Mouse (Mus musculus): ENCODE measurements around the gene Ctrb1. TPM values are rescaled to one million over a fixed set of nuclear protein-coding genes. Genes with fewer than 3 reads are reported as not detected.

Ctrb1 gene
- polyA plus RNA-seq, 1 experiment = 4.0 TPM

DNA sequence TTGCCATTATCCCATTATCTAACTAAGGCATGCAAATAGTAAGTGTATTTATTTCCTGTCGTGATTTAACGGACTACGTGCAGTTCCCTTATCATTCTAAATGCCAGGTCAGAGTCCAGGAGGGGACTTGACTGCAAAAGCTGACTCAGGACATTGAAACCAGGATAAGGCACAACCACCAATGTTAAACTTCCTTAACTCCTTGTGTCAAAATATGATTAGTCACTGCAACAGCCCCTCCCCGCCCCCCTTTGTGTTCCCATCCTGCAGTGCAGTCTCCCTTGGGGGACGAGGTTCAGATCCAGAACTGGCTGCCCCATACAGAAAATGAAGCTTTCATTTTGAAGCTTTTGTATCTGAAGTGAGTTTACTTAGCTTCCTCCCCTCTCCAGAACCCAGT, 48.3 kb downstream of the Ctrb1 start:
- no peak for DNase-seq (ENCODE audit: low read depth, low spot score)
- 11% methylated on average over 5 of the region's 5 CpGs for WGBS

DNA sequence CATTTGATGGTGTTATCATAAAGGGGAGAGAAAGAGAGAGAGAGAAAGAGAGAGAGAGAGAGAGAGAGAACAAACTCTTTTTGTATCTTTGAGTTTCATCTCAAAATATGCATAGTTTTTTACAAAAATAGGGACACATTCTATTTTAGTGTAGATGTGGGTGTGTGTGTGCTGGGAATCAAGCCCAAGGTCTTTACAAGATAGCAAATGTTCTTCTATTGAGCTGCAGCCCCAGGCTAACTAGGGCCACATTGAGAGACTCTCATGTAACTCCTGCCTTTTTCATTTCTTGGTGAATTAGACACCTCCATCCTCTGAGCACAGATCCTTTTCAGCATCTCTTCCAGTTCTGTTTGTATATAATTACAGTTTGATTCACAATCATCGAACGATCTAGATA, 49.7 kb downstream of the Ctrb1 start:
- DNase-seq (ENCODE audit: low read depth, low spot score) = no peak
- WGBS = 90% methylated on average over 2 of the region's 2 CpGs

GRCm38 (mm10) chr8:111638086-111638485, 52.7 kb downstream of the Ctrb1 start:
- no peak for DNase-seq (ENCODE audit: low read depth, low spot score)

Other genes with a start within 250 kb of the Ctrb1 start
- gene Wdr59, start 168.9 kb downstream of the Ctrb1 start, polyA plus RNA-seq (2012; rRNA removed) = 2.8 and 4.9 TPM in 2 replicates
- gene Znrf1, start 154.9 kb downstream of the Ctrb1 start, polyA plus RNA-seq (2012; rRNA removed) = 23.5 and 25.9 TPM in 2 replicates
- 2.9 and 3.8 TPM in 2 replicates for gene Ldhd, start 60.6 kb downstream of the Ctrb1 start, polyA plus RNA-seq (2012; rRNA removed)
- gene Zfp1, start 47.6 kb downstream of the Ctrb1 start, polyA plus RNA-seq (2012; rRNA removed) = 4.0 and 4.1 TPM in 2 replicates
- 77.4 and 114 TPM in 2 replicates for gene Bcar1, start 52.8 kb upstream of the Ctrb1 start, polyA plus RNA-seq (2012; rRNA removed)
- 5.5 and 5.7 TPM in 2 replicates for gene Cfdp1, start 163.3 kb upstream of the Ctrb1 start, polyA plus RNA-seq (2012; rRNA removed)
- 9.0 and 13.2 TPM in 2 replicates for gene Tmem170, start 185.7 kb upstream of the Ctrb1 start, polyA plus RNA-seq (2012; rRNA removed)
- 0.15 and 0.20 TPM in 2 replicates for gene Chst5, start 219.4 kb upstream of the Ctrb1 start, polyA plus RNA-seq (2012; rRNA removed)
- 1.2 and 1.3 TPM in 2 replicates for gene Tmem231, start 242.9 kb upstream of the Ctrb1 start, polyA plus RNA-seq (2012; rRNA removed)
- gene Gabarapl2, start 249.7 kb upstream of the Ctrb1 start, polyA plus RNA-seq (2012; rRNA removed) = 43.1 and 49.7 TPM in 2 replicates

Measured in large intestine, adult 2 months (tissue).